18 mouse cellular contexts compared by ENCODE assay signal in genomic region chr2:12716124-12717012, GRCm38 (mm10).
A peak's percentile ranks its signal among the peaks of the same experiment; 100 is the strongest.
DNase-seq lines count a peak whose midpoint lies in the region; ATAC-seq and TF ChIP-seq lines count a peak whose summit lies in the region.
"Had no signal": no experiment of that assay in that cellular context is flagged by ENCODE, and none has a peak within 500 bp of the region (broad histone marks: within the 10 kb centered on the region; RNA-seq: fewer than 3 reads in every experiment).

No protein-coding gene starts in this region.

- 37% methylated on average over 3 of the region's 3 CpGs for WGBS in hindbrain, embryonic 10.5 days
- WGBS in hindbrain, postnatal 0 days, result 28% methylated on average over 3 of the region's 3 CpGs
- 49% methylated on average over 3 of the region's 3 CpGs for WGBS in embryonic facial prominence, embryonic 14.5 days
- 20% methylated on average over 3 of the region's 3 CpGs for WGBS in neural tube, embryonic 13.5 days
- WGBS in heart, embryonic 10.5 days, result 64% methylated on average over 3 of the region's 3 CpGs

- no peaks in the 10 kb centered on the region for H3K27me3 ChIP-seq in hindbrain, embryonic 10.5 days (ENCODE audit: insufficient read depth, poor library complexity, severe bottlenecking)
- no peaks in the 10 kb centered on the region for H3K27me3 ChIP-seq in hindbrain, postnatal 0 days (ENCODE audit: insufficient read depth, low read length)
- H3K27me3 ChIP-seq in embryonic facial prominence, embryonic 14.5 days (replicated peaks; ENCODE audit: control insufficient read depth, insufficient read depth, low read length), result no peaks in the 10 kb centered on the region
- H3K27me3 ChIP-seq in neural tube, embryonic 13.5 days, result no peaks in the 10 kb centered on the region
- H3K27me3 ChIP-seq in heart, embryonic 10.5 days (ENCODE audit: insufficient read depth, poor library complexity, severe bottlenecking), result no peaks in the 10 kb centered on the region
- H3K27me3 ChIP-seq: embryonic facial prominence, embryonic 13.5 days; hindbrain, embryonic 15.5 days; lung, embryonic 15.5 days; megakaryocyte, embryonic 14.5 days had no signal

- H3K27ac ChIP-seq in hindbrain, embryonic 10.5 days, result peak overlapping the region; percentile 35; the same call in 1 of the 2 replicates
- no peak overlapping the region for H3K27ac ChIP-seq in hindbrain, postnatal 0 days
- H3K27ac ChIP-seq in embryonic facial prominence, embryonic 14.5 days (replicated peaks; ENCODE audit: low read depth, low read length), result no peak overlapping the region
- H3K27ac ChIP-seq in neural tube, embryonic 13.5 days (replicated peaks), result peak overlapping the region; percentile 23; the same call in 1 of the 2 replicates
- no peak overlapping the region for H3K27ac ChIP-seq in heart, embryonic 10.5 days
- H3K27ac ChIP-seq: embryonic facial prominence, embryonic 13.5 days; hindbrain, embryonic 15.5 days; lung, embryonic 15.5 days had no signal

- H3K4me2 ChIP-seq in hindbrain, postnatal 0 days (ENCODE audit: low read depth, low read length), result no peak overlapping the region
- no peak overlapping the region for H3K4me2 ChIP-seq in embryonic facial prominence, embryonic 14.5 days (ENCODE audit: low read depth, low read length)
- H3K4me2 ChIP-seq in neural tube, embryonic 13.5 days, result no peak overlapping the region
- H3K4me2 ChIP-seq: embryonic facial prominence, embryonic 13.5 days; hindbrain, embryonic 15.5 days; lung, embryonic 15.5 days had no signal

- H3K4me1 ChIP-seq in hindbrain, embryonic 10.5 days (replicated peaks), result peaks cover 12% of the 10 kb centered on the region
- no peaks in the 10 kb centered on the region for H3K4me1 ChIP-seq in hindbrain, postnatal 0 days (ENCODE audit: insufficient read depth, low read length)
- no peaks in the 10 kb centered on the region; the same call in 1 of the 2 replicates for H3K4me1 ChIP-seq in embryonic facial prominence, embryonic 14.5 days (ENCODE audit: control insufficient read depth, insufficient read depth, low read length)
- peaks cover 10% of the 10 kb centered on the region for H3K4me1 ChIP-seq in neural tube, embryonic 13.5 days (replicated peaks)
- no peaks in the 10 kb centered on the region for H3K4me1 ChIP-seq in heart, embryonic 10.5 days
- H3K4me1 ChIP-seq: lung, embryonic 15.5 days; megakaryocyte, embryonic 14.5 days had no signal

- no peak for DNase-seq in hindbrain, embryonic 10.5 days (ENCODE audit: low spot score)
- DNase-seq in hindbrain, postnatal 0 days (ENCODE audit: low spot score), result no peak
- peak; percentile 16 for DNase-seq in R1 (ENCODE audit: low read depth, low spot score)
- peak; percentile 63 for DNase-seq in embryonic facial prominence, embryonic 14.5 days (ENCODE audit: low spot score)
- DNase-seq in T-cell, adult 2 months (ENCODE audit: low spot score), result no peak
- DNase-seq in heart, embryonic 10.5 days (ENCODE audit: low spot score), result no peak
- DNase-seq: cerebellum, adult 18-20 months; gastrocnemius, postnatal 36 days; kidney, adult 8-10 months; liver; right cerebral cortex, postnatal 25 days; thymus, adult 18-20 months had no signal

- H3K4me3 ChIP-seq in hindbrain, embryonic 10.5 days, result no peak overlapping the region
- H3K4me3 ChIP-seq in hindbrain, postnatal 0 days (ENCODE audit: low read length), result no peak overlapping the region
- no peak overlapping the region for H3K4me3 ChIP-seq in embryonic facial prominence, embryonic 14.5 days (ENCODE audit: low read depth, low read length)
- H3K4me3 ChIP-seq in neural tube, embryonic 13.5 days, result no peak overlapping the region
- H3K4me3 ChIP-seq in heart, embryonic 10.5 days, result no peak overlapping the region
- H3K4me3 ChIP-seq: embryonic facial prominence, embryonic 13.5 days; hindbrain, embryonic 15.5 days; lung, embryonic 15.5 days; megakaryocyte, embryonic 14.5 days had no signal

- ATAC-seq in hindbrain, postnatal 0 days, result no peak
- peak; percentile 73 for ATAC-seq in embryonic facial prominence, embryonic 14.5 days (ENCODE audit: low read depth)
- ATAC-seq in neural tube, embryonic 13.5 days (ENCODE audit: low read depth), result peak; percentile 76
- ATAC-seq: CD4-positive, CD25-positive, alpha-beta regulatory T cell, adult 4 months had no signal

- no peaks in the 10 kb centered on the region for H3K36me3 ChIP-seq in hindbrain, embryonic 10.5 days
- H3K36me3 ChIP-seq in hindbrain, postnatal 0 days (ENCODE audit: insufficient read depth, low read length), result no peaks in the 10 kb centered on the region
- H3K36me3 ChIP-seq in embryonic facial prominence, embryonic 14.5 days (ENCODE audit: control insufficient read depth, insufficient read depth, low read length), result no peaks in the 10 kb centered on the region
- H3K36me3 ChIP-seq in neural tube, embryonic 13.5 days, result no peaks in the 10 kb centered on the region
- no peaks in the 10 kb centered on the region for H3K36me3 ChIP-seq in heart, embryonic 10.5 days
- H3K36me3 ChIP-seq: embryonic facial prominence, embryonic 13.5 days; hindbrain, embryonic 15.5 days; lung, embryonic 15.5 days had no signal

- no peak overlapping the region for H3K9ac ChIP-seq in hindbrain, postnatal 0 days (replicated peaks; ENCODE audit: low read length)
- H3K9ac ChIP-seq in embryonic facial prominence, embryonic 14.5 days (ENCODE audit: low read depth, low read length), result no peak overlapping the region
- no peak overlapping the region for H3K9ac ChIP-seq in neural tube, embryonic 13.5 days
- H3K9ac ChIP-seq: embryonic facial prominence, embryonic 13.5 days; hindbrain, embryonic 15.5 days; lung, embryonic 15.5 days had no signal

- no peak for TF ChIP-seq CTCF in hindbrain, postnatal 0 days (IDR thresholded peaks at IDR 0.05; ENCODE audit: low read depth)

- H3K9me3 ChIP-seq in hindbrain, embryonic 10.5 days, result no peaks in the 10 kb centered on the region
- no peaks in the 10 kb centered on the region for H3K9me3 ChIP-seq in hindbrain, postnatal 0 days (ENCODE audit: low read length)
- no peaks in the 10 kb centered on the region for H3K9me3 ChIP-seq in embryonic facial prominence, embryonic 14.5 days (ENCODE audit: control insufficient read depth, low read length)
- no peaks in the 10 kb centered on the region for H3K9me3 ChIP-seq in neural tube, embryonic 13.5 days
- no peaks in the 10 kb centered on the region for H3K9me3 ChIP-seq in heart, embryonic 10.5 days
- H3K9me3 ChIP-seq: embryonic facial prominence, embryonic 13.5 days; hindbrain, embryonic 15.5 days; lung, embryonic 15.5 days; megakaryocyte, embryonic 14.5 days had no signal

Comparison
In these comparisons a context has a peak if more than half of its experiments do, and no peak if none do; other contexts are left out.
1. H3K27ac ChIP-seq: peak in hindbrain, embryonic 10.5 days (single experiment) and neural tube, embryonic 13.5 days (single experiment); none in hindbrain, postnatal 0 days (single experiment), embryonic facial prominence, embryonic 14.5 days (single experiment) and heart, embryonic 10.5 days (single experiment).
2. DNase-seq: peak in R1 (single experiment) and embryonic facial prominence, embryonic 14.5 days (single experiment); none in hindbrain, embryonic 10.5 days (single experiment), hindbrain, postnatal 0 days (single experiment), T-cell, adult 2 months (single experiment) and heart, embryonic 10.5 days (single experiment).